In the genomic region with DNA sequence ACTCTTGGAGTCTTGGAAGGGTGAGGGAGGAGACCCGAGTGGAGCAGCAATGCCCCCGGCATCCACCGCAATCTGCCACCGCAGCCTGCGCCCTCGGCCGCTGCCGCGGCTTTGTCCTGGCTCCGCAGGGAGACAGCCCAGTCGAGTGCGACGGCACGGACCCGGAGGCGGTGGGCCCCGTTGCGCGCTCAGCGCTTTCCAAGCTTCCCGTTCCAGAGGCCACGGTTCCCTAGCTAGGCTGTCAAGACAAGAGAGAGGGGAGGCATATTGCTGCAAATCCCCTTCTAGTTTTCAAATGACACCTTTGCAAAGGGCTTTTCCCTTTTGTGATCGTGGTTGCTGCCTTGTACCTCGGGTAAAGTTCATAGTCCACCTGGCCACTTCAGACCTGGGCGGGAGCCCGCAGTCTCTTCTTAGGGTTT, we compare ENCODE assay signal across 11 mouse cellular contexts. TPM values are rescaled to one million over a fixed set of nuclear protein-coding genes. Genes with fewer than 3 reads are reported as not detected.
DNase-seq lines count a peak whose midpoint lies in the region; ATAC-seq lines count a peak whose summit lies in the region.
"Had no signal": no experiment of that assay in that cellular context is flagged by ENCODE, and none has a peak within 500 bp of the region (broad histone marks: within the 10 kb centered on the region; RNA-seq: fewer than 3 reads in every experiment).

No protein-coding gene starts in this region.

- H3K9me3 ChIP-seq in midbrain, embryonic 11.5 days (ENCODE audit: control insufficient read depth, low read length): no peaks in the 10 kb centered on the region
- no peaks in the 10 kb centered on the region for H3K9me3 ChIP-seq in midbrain, embryonic 16.5 days (replicated peaks; ENCODE audit: control insufficient read depth, low read length, poor library complexity, severe bottlenecking)
- H3K9me3 ChIP-seq in hindbrain, embryonic 14.5 days (ENCODE audit: control insufficient read depth, low read length): no peaks in the 10 kb centered on the region
- H3K9me3 ChIP-seq: heart, embryonic 15.5 days had no signal

- H3K4me3 ChIP-seq in midbrain, embryonic 11.5 days (ENCODE audit: low read depth, low read length): no peak overlapping the region
- no peak overlapping the region for H3K4me3 ChIP-seq in midbrain, embryonic 16.5 days (ENCODE audit: low read depth, low read length)
- peak overlapping the region; percentile 40 for H3K4me3 ChIP-seq in hindbrain, embryonic 14.5 days (replicated peaks; ENCODE audit: low read length)
- H3K4me3 ChIP-seq: heart, embryonic 15.5 days had no signal

- H3K36me3 ChIP-seq in midbrain, embryonic 11.5 days (ENCODE audit: control insufficient read depth, insufficient read depth, low read length): no peaks in the 10 kb centered on the region
- H3K36me3 ChIP-seq in midbrain, embryonic 16.5 days (ENCODE audit: control insufficient read depth, insufficient read depth, low read length): no peaks in the 10 kb centered on the region
- no peaks in the 10 kb centered on the region for H3K36me3 ChIP-seq in hindbrain, embryonic 14.5 days (replicated peaks; ENCODE audit: control insufficient read depth, insufficient read depth)
- H3K36me3 ChIP-seq: G1E; heart, embryonic 15.5 days had no signal

- H3K27ac ChIP-seq in midbrain, embryonic 11.5 days (ENCODE audit: low read depth, low read length): no peak overlapping the region
- H3K27ac ChIP-seq in midbrain, embryonic 16.5 days (ENCODE audit: low read length): no peak overlapping the region
- peak overlapping the region; percentile 87 for H3K27ac ChIP-seq in hindbrain, embryonic 14.5 days
- H3K27ac ChIP-seq: heart, embryonic 15.5 days had no signal

- peak overlapping the region; percentile 12 for H3K4me2 ChIP-seq in midbrain, embryonic 11.5 days
- H3K4me2 ChIP-seq in midbrain, embryonic 16.5 days (ENCODE audit: low read length): no peak overlapping the region
- H3K4me2 ChIP-seq in hindbrain, embryonic 14.5 days (replicated peaks): peak overlapping the region; percentile 56
- H3K4me2 ChIP-seq: heart, embryonic 15.5 days had no signal

- peak; percentile 54; the same call in 1 of the 2 replicates for ATAC-seq in midbrain, embryonic 11.5 days (ENCODE audit: low FRiP score)
- ATAC-seq in midbrain, embryonic 16.5 days: no peak
- ATAC-seq in hindbrain, embryonic 14.5 days (ENCODE audit: low FRiP score): peak; percentile 29; the same call in 1 of the 2 replicates
- ATAC-seq: liver, postnatal 0 days had no signal

- H3K4me1 ChIP-seq in midbrain, embryonic 11.5 days (ENCODE audit: control insufficient read depth, insufficient read depth, low read length): peaks cover 14% of the 10 kb centered on the region
- H3K4me1 ChIP-seq in midbrain, embryonic 16.5 days (ENCODE audit: control insufficient read depth, insufficient read depth, low read length): peaks cover 8% of the 10 kb centered on the region; the same call in 1 of the 2 replicates
- H3K4me1 ChIP-seq in hindbrain, embryonic 14.5 days (replicated peaks; ENCODE audit: control insufficient read depth, insufficient read depth, low read length): no peaks in the 10 kb centered on the region; the same call in 1 of the 2 replicates

- no peak overlapping the region for H3K9ac ChIP-seq in midbrain, embryonic 11.5 days (ENCODE audit: low read length)
- H3K9ac ChIP-seq in midbrain, embryonic 16.5 days (ENCODE audit: low read depth, low read length): no peak overlapping the region
- peak overlapping the region; percentile 70 for H3K9ac ChIP-seq in hindbrain, embryonic 14.5 days
- H3K9ac ChIP-seq: heart, embryonic 15.5 days; liver, postnatal 0 days had no signal

- WGBS in midbrain, embryonic 11.5 days: under 1% methylated on average over 26 of the region's 26 CpGs
- under 1% methylated on average over 26 of the region's 26 CpGs for WGBS in midbrain, embryonic 16.5 days
- under 1% methylated on average over 26 of the region's 26 CpGs for WGBS in hindbrain, embryonic 14.5 days

- peak; percentile 96 for DNase-seq in midbrain, embryonic 11.5 days (ENCODE audit: low spot score, missing footprints)
- DNase-seq in hindbrain, embryonic 14.5 days (ENCODE audit: low spot score): no peak
- DNase-seq in kidney, postnatal 36 days: peak; percentile 54 to 74
- no peak for DNase-seq in adipocyte (ENCODE audit: low spot score)
- no peak for DNase-seq in thymus, postnatal 4 days
- DNase-seq in layer of hippocampus, postnatal 14 days (ENCODE audit: low spot score in 2 of 2): no peak
- DNase-seq in layer of hippocampus, postnatal 25 days (ENCODE audit: extremely low spot score in 1 of 2, low spot score in 1 of 2): no peak
- DNase-seq: liver, postnatal 0 days had no signal

- H3K27me3 ChIP-seq in midbrain, embryonic 11.5 days (ENCODE audit: control insufficient read depth, insufficient read depth, low read length): peaks cover 91% of the 10 kb centered on the region
- peaks cover 43% of the 10 kb centered on the region for H3K27me3 ChIP-seq in midbrain, embryonic 16.5 days (ENCODE audit: control insufficient read depth, insufficient read depth, low read depth, low read length)
- H3K27me3 ChIP-seq in hindbrain, embryonic 14.5 days (ENCODE audit: control insufficient read depth, insufficient read depth, low read length): peaks cover 96% of the 10 kb centered on the region

RNA-seq across cellular contexts. Expression of gene Slc6a5, which starts 0.9 kb away (rescaled TPM):
- polyA plus RNA-seq in midbrain, embryonic 11.5 days (2014; fragmentation: Nextera tagmentation; extraction: Ambion mirVana): 0.07 TPM in 1 of 2 replicates, not detected in the other
- 0.40 and 0.45 TPM in 2 replicates for polyA plus RNA-seq in midbrain, embryonic 16.5 days (2015; fragmentation: Nextera tagmentation; extraction: Ambion mirVana)
- 11.8 and 14.2 TPM in 2 replicates for polyA plus RNA-seq in hindbrain, embryonic 14.5 days (2014; fragmentation: Nextera tagmentation; extraction: Ambion mirVana)
- total RNA-seq in layer of hippocampus, postnatal 14 days (2021): under 1 TPM; 0.12 to 0.14 TPM
- total RNA-seq in layer of hippocampus, postnatal 25 days (2021): under 1 TPM in 1 of 2 experiments, not detected in 1; 0.19 TPM
- polyA plus RNA-seq: G1E; heart, embryonic 15.5 days; liver, postnatal 0 days had no signal

Comparison
In these comparisons a context has a peak if more than half of its experiments do, and no peak if none do; other contexts are left out.
1. DNase-seq: peak in midbrain, embryonic 11.5 days (single experiment) and kidney, postnatal 36 days (2 of 2); none in hindbrain, embryonic 14.5 days (single experiment), adipocyte (single experiment), thymus, postnatal 4 days (single experiment), layer of hippocampus, postnatal 14 days (0 of 2) and layer of hippocampus, postnatal 25 days (0 of 2).